Comparison of ENCODE assay signal across 7 mouse cellular contexts in the genomic region with DNA sequence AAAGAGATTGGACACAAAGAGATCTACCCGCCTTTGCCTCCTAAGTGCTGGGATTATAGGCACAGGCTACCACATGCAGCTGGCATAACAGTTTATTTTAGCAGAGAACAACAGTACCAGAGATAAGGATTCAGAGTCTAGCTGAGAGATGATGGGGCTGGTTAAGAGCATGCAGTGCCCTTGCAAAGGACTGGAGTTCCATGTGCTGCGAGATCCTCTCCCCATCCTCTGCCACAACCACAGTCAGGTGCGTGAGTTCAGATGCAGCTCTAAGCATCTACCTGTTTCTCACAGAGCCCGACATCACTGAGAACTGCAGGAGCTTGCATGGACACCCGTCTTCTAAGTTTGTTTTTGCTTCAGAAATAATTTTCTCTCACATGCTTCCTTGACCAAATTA. TPM values are rescaled to one million over a fixed set of nuclear protein-coding genes. Genes with fewer than 3 reads are reported as not detected.
"Had no signal": no experiment of that assay in that cellular context is flagged by ENCODE, and none has a peak within 500 bp of the region (broad histone marks: within the 10 kb centered on the region; RNA-seq: fewer than 3 reads in every experiment).

No protein-coding gene starts in this region.

RNA-seq across cellular contexts. Expression of a gene that starts 24.1 kb away (rescaled TPM):
- polyA plus RNA-seq: kidney, embryonic 14.5 days; limb, embryonic 12.5 days; liver, embryonic 13.5 days; midbrain, embryonic 10.5 days; midbrain, postnatal 0 days; neural tube, embryonic 11.5 days; stomach, embryonic 14.5 days had no signal
